Mouse (Mus musculus) MEL (cell line): ENCODE results near the gene Grb2. TPM values are rescaled to one million over a fixed set of nuclear protein-coding genes. Genes with fewer than 3 reads are reported as not detected.
A peak's percentile ranks its signal among the peaks of the same experiment; 100 is the strongest.

Experiments used
- DNase-seq: peaks from one replicate; pipeline ENCODE4 v3.0.0; 2011; ENCODE audit warnings: low read depth, low spot score
- H3K27ac ChIP-seq: 2 replicates; pipeline ENCODE4 v1.5.1; 2012; ENCODE audit warnings: low read depth, mild to moderate bottlenecking, control low read depth, low read length, moderate library complexity; ENCODE audit not compliant: control insufficient read depth
- H3K27me3 ChIP-seq, 2 experiments: fragments of 150-350 bp in 1 of 2; sonication (generic) in 1 of 2; 2 replicates each; pipeline ENCODE4 v1.6.1; 2012; ENCODE audit warnings: low read length in 2 of 2, mild to moderate bottlenecking in 2 of 2, improper control_type of control experiment in 1 of 2, moderate library complexity in 1 of 2; ENCODE audit not compliant: insufficient read depth in 2 of 2, control insufficient read depth in 1 of 2
- H3K36me3 ChIP-seq, 2 experiments: 2 replicates each; pipeline ENCODE4 v1.6.1; 2012 to 2014; ENCODE audit warnings: low read length in 2 of 2, improper control_type of control experiment in 1 of 2, inconsistent platforms in 1 of 2, mild to moderate bottlenecking in 1 of 2; ENCODE audit not compliant: insufficient read depth in 2 of 2, control insufficient read depth in 1 of 2
- H3K4me1 ChIP-seq, 2 experiments: fragments of 150-350 bp in 1 of 2; sonication (generic) in 1 of 2; 2 replicates each; pipeline ENCODE4 v1.6.1; 2012; ENCODE audit warnings: low read length in 2 of 2, improper control_type of control experiment in 1 of 2, mild to moderate bottlenecking in 1 of 2; ENCODE audit not compliant: insufficient read depth in 2 of 2, control insufficient read depth in 1 of 2
- H3K4me3 ChIP-seq, 2 experiments: fragments of 150-350 bp in 1 of 2; sonication (generic) in 1 of 2; 2 replicates each; pipeline ENCODE4 v1.5.1; 2012; ENCODE audit warnings: low read depth in 2 of 2, low read length in 2 of 2, mild to moderate bottlenecking in 2 of 2, moderate library complexity in 2 of 2, control low read depth in 1 of 2, improper control_type of control experiment in 1 of 2; ENCODE audit not compliant: control insufficient read depth in 1 of 2, insufficient read depth in 1 of 2
- H3K79me2 ChIP-seq: 2 replicates; pipeline ENCODE4 v1.6.1; 2012; ENCODE audit warnings: mild to moderate bottlenecking, low read length, moderate library complexity; ENCODE audit not compliant: control insufficient read depth, poor library complexity, insufficient read depth
- H3K9ac ChIP-seq: 2 replicates; pipeline ENCODE4 v1.6.1; 2012; ENCODE audit warnings: low read depth, mild to moderate bottlenecking, control low read depth, low read length, moderate library complexity; ENCODE audit not compliant: control insufficient read depth, poor library complexity, severe bottlenecking
- H3K9me3 ChIP-seq: fragments of 150-350 bp; sonication (generic); replicated peaks from 2 replicates; pipeline ENCODE4 v1.6.1; 2012; ENCODE audit warnings: mild to moderate bottlenecking, low read length, improper control_type of control experiment, moderate library complexity; ENCODE audit not compliant: insufficient read depth
- BHLHE40 ChIP-seq: IDR thresholded peaks from 2 replicates; pipeline ENCODE4 v1.6.1; 2012; ENCODE audit warnings: low read depth, mild to moderate bottlenecking, inconsistent platforms, low read length, improper control_type of control experiment, borderline replicate concordance
- CHD1 ChIP-seq: IDR thresholded peaks from 2 replicates; pipeline ENCODE4 v1.6.1; 2012; ENCODE audit warnings: low read depth, mild to moderate bottlenecking, inconsistent platforms, low read length, improper control_type of control experiment
- CHD2 ChIP-seq: IDR thresholded peaks from 2 replicates; pipeline ENCODE4 v1.6.1; 2011; ENCODE audit warnings: low read length, improper control_type of control experiment
- CTCF ChIP-seq, 3 experiments: IDR thresholded peaks in 2 of 3; conservative IDR thresholded peaks in 1 of 3; 2 replicates each; pipeline ENCODE4 v1.5.1; 2011 to 2012; ENCODE audit warnings: low read length in 3 of 3, low read depth in 2 of 3, mild to moderate bottlenecking in 2 of 3, improper control_type of control experiment in 1 of 3, inconsistent platforms in 1 of 3, mixed read lengths in 1 of 3, moderate library complexity in 1 of 3; ENCODE audit not compliant: control insufficient read depth in 1 of 3, insufficient read depth in 1 of 3, poor library complexity in 1 of 3, severe bottlenecking in 1 of 3
- E2F4 ChIP-seq: IDR thresholded peaks from 2 replicates; pipeline ENCODE4 v1.6.1; 2011; ENCODE audit warnings: low read depth, low read length, improper control_type of control experiment, borderline replicate concordance
- EP300 ChIP-seq, 2 experiments: IDR thresholded peaks; 2 replicates each; pipeline ENCODE4 v1.6.1; 2011; ENCODE audit warnings: improper control_type of control experiment in 2 of 2, low read length in 2 of 2, low read depth in 1 of 2, mild to moderate bottlenecking in 1 of 2
- ETS1 ChIP-seq: IDR thresholded peaks from 2 replicates; pipeline ENCODE4 v1.6.1; 2012; ENCODE audit warnings: low read depth, mild to moderate bottlenecking, inconsistent platforms, low read length, improper control_type of control experiment, moderate library complexity
- GATA1 ChIP-seq: IDR thresholded peaks from 2 replicates; pipeline ENCODE4 v1.6.1; 2011; ENCODE audit warnings: low read depth, low read length, improper control_type of control experiment
- HCFC1 ChIP-seq: IDR thresholded peaks from 2 replicates; pipeline ENCODE4 v1.6.1; 2012; ENCODE audit warnings: low read depth, mild to moderate bottlenecking, inconsistent platforms, low read length, improper control_type of control experiment, moderate library complexity
- MAX ChIP-seq: IDR thresholded peaks from 2 replicates; pipeline ENCODE4 v1.6.1; 2011; ENCODE audit warnings: low read length, improper control_type of control experiment
- MAZ ChIP-seq: IDR thresholded peaks from 2 replicates; pipeline ENCODE4 v1.6.1; 2012; ENCODE audit warnings: low read depth, mild to moderate bottlenecking, inconsistent platforms, low read length, improper control_type of control experiment
- MXI1 ChIP-seq: IDR thresholded peaks from 2 replicates; pipeline ENCODE4 v1.6.1; 2011; ENCODE audit warnings: mild to moderate bottlenecking, low read depth, low read length, improper control_type of control experiment
- MYB ChIP-seq: IDR thresholded peaks from 2 replicates; pipeline ENCODE4 v1.6.1; 2011; ENCODE audit warnings: mild to moderate bottlenecking, low read depth, low read length, improper control_type of control experiment
- NELFE ChIP-seq: IDR thresholded peaks from 2 replicates; pipeline ENCODE4 v1.6.1; 2011; ENCODE audit warnings: low read depth, low read length, improper control_type of control experiment
- NRF1 ChIP-seq: IDR thresholded peaks from 2 replicates; pipeline ENCODE4 v1.6.1; 2014; ENCODE audit warnings: low read depth, mild to moderate bottlenecking, inconsistent platforms, low read length, improper control_type of control experiment, moderate library complexity; ENCODE audit not compliant: poor library complexity, insufficient read depth, severe bottlenecking
- POLR2A ChIP-seq, 2 experiments: IDR thresholded peaks; 2 replicates each; pipeline ENCODE4 v1.6.1; 2011 to 2012; ENCODE audit warnings: low read length in 2 of 2, mild to moderate bottlenecking in 2 of 2, control low read depth in 1 of 2, improper control_type of control experiment in 1 of 2, low read depth in 1 of 2, moderate library complexity in 1 of 2; ENCODE audit not compliant: control insufficient read depth in 1 of 2, insufficient read depth in 1 of 2, poor library complexity in 1 of 2
- POLR2AphosphoS2 ChIP-seq: IDR thresholded peaks from 2 replicates; pipeline ENCODE4 v1.6.1; 2011; ENCODE audit warnings: low read length, improper control_type of control experiment
- RAD21 ChIP-seq: IDR thresholded peaks from 2 replicates; pipeline ENCODE4 v1.6.1; 2011; ENCODE audit warnings: mild to moderate bottlenecking, low read depth, low read length, improper control_type of control experiment
- SMC3 ChIP-seq: IDR thresholded peaks from 2 replicates; pipeline ENCODE4 v1.6.1; 2011; ENCODE audit warnings: low read depth, low read length, improper control_type of control experiment
- TAL1 ChIP-seq: IDR thresholded peaks from 2 replicates; pipeline ENCODE4 v1.6.1; 2012; ENCODE audit warnings: mild to moderate bottlenecking, inconsistent platforms, low read length, moderate library complexity, mixed read lengths
- TCF12 ChIP-seq: IDR thresholded peaks from 2 replicates; pipeline ENCODE4 v1.6.1; 2014; ENCODE audit warnings: low read depth, mild to moderate bottlenecking, inconsistent platforms, low read length, improper control_type of control experiment, moderate library complexity
- USF1 ChIP-seq: IDR thresholded peaks from 2 replicates; pipeline ENCODE4 v1.6.1; 2014; ENCODE audit warnings: low read depth, mild to moderate bottlenecking, inconsistent platforms, low read length, improper control_type of control experiment, moderate library complexity
- ZC3H11A ChIP-seq: IDR thresholded peaks from 2 replicates; pipeline ENCODE4 v1.6.1; 2012; ENCODE audit warnings: low read depth, mild to moderate bottlenecking, inconsistent platforms, low read length, improper control_type of control experiment
- ZKSCAN1 ChIP-seq: IDR thresholded peaks from 2 replicates; pipeline ENCODE4 v1.6.1; 2012; ENCODE audit warnings: low read depth, mild to moderate bottlenecking, inconsistent platforms, low read length, improper control_type of control experiment, moderate library complexity
- ZMIZ1 ChIP-seq: IDR thresholded peaks from 2 replicates; pipeline ENCODE4 v1.6.1; 2012; ENCODE audit warnings: low read depth, mild to moderate bottlenecking, inconsistent platforms, low read length, improper control_type of control experiment, moderate library complexity
- polyA plus RNA-seq, 2 experiments: library from polyadenylated mRNA; stranded (reverse) in 1 of 2; unstranded in 1 of 2; fragments of >175 nt in 1 of 2; fragments of >200 nt in 1 of 2; gene quantifications; 2 replicates each; pipeline versions ENCODE4 v1.2.1 to v1.2.4; 2012; ENCODE audit warnings: low replicate concordance in 2 of 2, low read depth in 1 of 2; ENCODE audit not compliant: insufficient read length in 2 of 2, insufficient read depth in 1 of 2, missing spikeins in 1 of 2
- total RNA-seq: library from RNA; depleted of rRNA; stranded (reverse); fragments of 300-350 nt; gene quantifications from 2 replicates; pipeline ENCODE4 v1.2.3, GENCODE M21; 2012

The Grb2 gene
- total and polyA plus RNA-seq, 3 experiments = 75.3 to 261 TPM; not detected in 1

DNA sequence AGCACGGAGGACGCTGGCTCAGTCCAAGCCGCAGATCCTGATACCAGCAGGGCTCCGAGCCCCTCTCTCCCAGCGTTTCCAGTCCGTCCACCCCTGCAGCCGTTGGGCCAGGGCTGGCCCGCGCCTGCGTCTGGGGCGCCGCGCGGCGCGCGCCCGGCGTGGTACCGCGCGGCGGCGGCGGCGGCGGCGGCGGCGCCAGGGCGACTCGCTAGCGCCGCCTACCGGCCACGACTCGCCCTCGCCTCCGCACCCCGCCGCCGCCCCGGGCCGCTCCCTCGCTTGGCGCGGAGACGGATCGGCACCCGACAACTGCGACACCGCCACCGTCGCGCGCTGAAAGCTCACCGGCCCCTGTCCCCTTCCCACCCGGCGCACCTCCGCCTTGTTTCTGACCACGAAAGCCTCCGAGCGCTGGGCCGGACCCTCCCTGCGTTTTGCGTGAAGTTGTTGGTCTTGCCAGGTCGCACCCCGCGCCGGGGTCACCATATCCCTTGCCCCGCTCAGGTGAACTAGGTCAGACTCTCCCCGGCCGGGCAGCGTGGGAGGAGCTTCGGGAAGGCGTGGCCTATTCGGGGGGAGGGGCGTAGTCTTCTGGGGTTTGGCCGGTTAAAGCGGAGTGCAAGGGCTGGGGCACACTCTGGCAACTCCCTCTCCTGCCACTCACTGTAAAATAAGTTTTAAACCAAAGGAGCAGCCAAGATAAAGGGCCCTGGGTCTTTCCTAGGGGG, 95.8 kb downstream of the Grb2 start, which contains the start of gene Mif4gd:
Mif4gd (minus strand) TSS at position 560 of the 728 bp plus-strand sequence.
- Histone ChIP-seq H3K27ac (peak within 1 kb of the TSS; percentile 90), H3K79me2 (peaks cover 5% of the 10 kb centered on the region; the same call in 1 of the 2 replicates), H3K27me3 (no peaks in the 10 kb centered on the region), H3K4me1 (peaks cover 3 to 13% of the 10 kb centered on the region in 2 experiments; a peak in 3 of 4 replicates), H3K9ac (peak within 1 kb of the TSS; percentile 95), H3K36me3 (peaks cover 0 to 13% of the 10 kb centered on the region in 2 experiments; a peak in 2 of 4 replicates), H3K4me3 (peak within 1 kb of the TSS; percentile 77 to 93), H3K9me3 (no peaks in the 10 kb centered on the region)
- TF ChIP-seq MAZ (peak; percentile 79), E2F4 (no peak), TAL1 (no peak), RAD21 (no peak; the same call in none of the 2 replicates), CTCF (IDR thresholded peaks at IDR 0.05 in 2 of 3, conservative IDR thresholded peaks at IDR 0.05 in 1 of 3; ENCODE audit: control insufficient read depth in 1 of 3, insufficient read depth in 1 of 3, low read depth in 2 of 3, low read length in 3 of 3, poor library complexity in 1 of 3, severe bottlenecking in 1 of 3) (peak; percentile 27 to 91 (median 55); a peak in 5 of 6 replicates), NELFE (peak; percentile 72), POLR2A (IDR thresholded peaks at IDR 0.05; ENCODE audit: control insufficient read depth in 1 of 2, insufficient read depth in 1 of 2, low read depth in 1 of 2, low read length in 2 of 2, poor library complexity in 1 of 2) (peak; percentile 71 to 82), ZKSCAN1 (no peak), NRF1 (peak; percentile 70), MXI1 (peak; percentile 51), ZMIZ1 (peak; percentile 74; the same call in 1 of the 2 replicates), MAX (peak; percentile 36), SMC3 (peak; percentile 28), TCF12 (peak; percentile 46; the same call in 1 of the 2 replicates), HCFC1 (peak; percentile 39; the same call in 1 of the 2 replicates), POLR2AphosphoS2 (peak; percentile 76; the same call in 1 of the 2 replicates), USF1 (0 out of 2 replicates have a peak, but pooled peaks have one; percentile 11)
- peak; percentile 94 for DNase-seq

- H3K9me3 ChIP-seq = no peaks in the 10 kb centered on the region
- TF ChIP-seq NRF1 = no peak
- no peak for TF ChIP-seq CHD2
- TF ChIP-seq ETS1 = peak; percentile 48
- no peak for TF ChIP-seq BHLHE40
- no peak; the same call in 1 of the 2 replicates for TF ChIP-seq CHD1
- no peak for TF ChIP-seq ZC3H11A
- TF ChIP-seq MXI1 = 0 out of 2 replicates have a peak, but pooled peaks have one; percentile 1
- no peak for TF ChIP-seq EP300 (IDR thresholded peaks at IDR 0.05; ENCODE audit: low read depth in 1 of 2, low read length in 2 of 2)
- no peak for TF ChIP-seq MYB
- peak; percentile 45 for TF ChIP-seq GATA1
- no peak for TF ChIP-seq MAZ
- H3K9ac ChIP-seq = peak overlapping the region; percentile 95
- H3K36me3 ChIP-seq = peaks cover 2 to 13% of the 10 kb centered on the region in 2 experiments
- H3K4me3 ChIP-seq = peak overlapping the region; percentile 77 to 93
- H3K79me2 ChIP-seq = peaks cover 5% of the 10 kb centered on the region; the same call in 1 of the 2 replicates
- H3K4me1 ChIP-seq = peaks cover 3 to 13% of the 10 kb centered on the region in 2 experiments; a peak in 3 of 4 replicates
- peak; percentile 78 for DNase-seq
- H3K27ac ChIP-seq = peak overlapping the region; percentile 83
- no peaks in the 10 kb centered on the region for H3K27me3 ChIP-seq
These were observed 96.4 kb downstream of the Grb2 start for GRCm38 (mm10) chr11:115612059-115612409.
